Mouse (Mus musculus) embryonic fibroblast, embryonic 13.5 days (primary cell): ENCODE measurements around the gene Celf5. TPM values are rescaled to one million over a fixed set of nuclear protein-coding genes. Genes with fewer than 3 reads are reported as not detected.
A peak's percentile ranks its signal among the peaks of the same experiment; 100 is the strongest.

Experiments
- H3K27ac ChIP-seq: 2 replicates; pipeline ENCODE4 v1.5.1; 2012; ENCODE audit warnings: low read length, control low read depth, inconsistent platforms; ENCODE audit not compliant: insufficient read depth
- H3K4me1 ChIP-seq: 2 replicates; pipeline ENCODE4 v1.6.1; 2011; ENCODE audit warnings: low read length; ENCODE audit not compliant: control insufficient read depth, insufficient read depth
- H3K4me3 ChIP-seq: 2 replicates; pipeline ENCODE4 v1.5.1; 2011; ENCODE audit warnings: mild to moderate bottlenecking, control low read depth, low read length; ENCODE audit not compliant: insufficient read depth
- CTCF ChIP-seq: IDR thresholded peaks from 2 replicates; pipeline ENCODE4 v1.5.1; 2011; ENCODE audit warnings: mild to moderate bottlenecking, control low read depth, low read length, moderate library complexity, borderline replicate concordance; ENCODE audit not compliant: insufficient read depth
- POLR2A ChIP-seq: IDR thresholded peaks from 2 replicates; pipeline ENCODE4 v1.6.1; 2011; ENCODE audit warnings: low read depth, mild to moderate bottlenecking, control low read depth, low read length, moderate library complexity
- polyA plus RNA-seq: library from polyadenylated mRNA; stranded (reverse); fragments of >200 nt; gene quantifications from 2 replicates; pipeline ENCODE4 v1.2.4, GENCODE M21; 2011; ENCODE audit warnings: low read depth; ENCODE audit not compliant: missing spikeins, insufficient read length

Gene Celf5
- polyA plus RNA-seq, 1 experiment: 4.4 TPM

DNA sequence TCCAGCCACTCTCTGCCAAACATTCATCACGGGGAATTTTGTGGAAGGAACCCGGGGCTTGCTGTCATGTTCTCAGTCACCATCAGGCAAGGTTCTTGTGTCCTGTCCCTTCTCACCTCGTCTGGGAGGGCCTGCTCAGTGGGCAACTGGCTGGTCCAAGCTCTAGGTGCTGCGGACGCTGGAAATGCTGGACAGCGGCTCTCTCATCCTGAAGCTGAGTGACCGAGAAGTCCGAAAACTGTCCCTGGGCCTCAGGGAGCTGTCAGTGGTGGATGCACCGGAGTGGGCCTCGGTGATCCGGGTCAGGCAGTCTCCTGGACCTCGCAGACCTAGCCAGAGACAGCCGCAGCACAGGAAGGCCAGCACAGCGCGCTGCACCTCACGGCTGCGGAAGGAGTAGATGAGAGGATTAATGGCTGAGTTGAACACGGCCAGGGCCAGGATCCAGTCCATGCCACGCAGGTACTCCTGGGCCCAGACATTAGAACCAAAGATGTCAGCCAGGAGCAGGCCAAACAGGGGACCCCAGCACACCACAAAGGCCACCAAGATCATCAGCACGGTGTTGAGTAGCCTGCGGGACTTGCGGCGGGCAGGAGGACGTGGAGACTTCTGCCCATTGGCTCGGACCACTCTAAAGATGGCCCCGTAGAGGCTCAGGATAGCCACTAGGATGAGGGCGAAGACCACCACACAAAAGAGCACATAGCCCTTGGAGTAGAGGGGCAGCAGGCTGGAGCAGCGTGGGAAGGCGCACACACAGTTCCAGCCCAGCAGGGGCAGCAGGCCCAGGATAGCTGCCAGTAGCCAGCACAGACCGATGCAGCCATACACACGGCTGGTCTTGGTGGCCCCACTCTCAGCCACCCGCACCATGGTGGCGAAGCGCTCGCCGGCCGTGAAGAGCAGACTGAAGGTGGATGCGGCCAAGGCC is 16.1 kb upstream of the Celf5 start:
- TF ChIP-seq POLR2A (no peak), CTCF (no peak)
- Histone ChIP-seq H3K4me3 (no peak overlapping the region), H3K4me1 (no peaks in the 10 kb centered on the region), H3K27ac (no peak overlapping the region)

DNA sequence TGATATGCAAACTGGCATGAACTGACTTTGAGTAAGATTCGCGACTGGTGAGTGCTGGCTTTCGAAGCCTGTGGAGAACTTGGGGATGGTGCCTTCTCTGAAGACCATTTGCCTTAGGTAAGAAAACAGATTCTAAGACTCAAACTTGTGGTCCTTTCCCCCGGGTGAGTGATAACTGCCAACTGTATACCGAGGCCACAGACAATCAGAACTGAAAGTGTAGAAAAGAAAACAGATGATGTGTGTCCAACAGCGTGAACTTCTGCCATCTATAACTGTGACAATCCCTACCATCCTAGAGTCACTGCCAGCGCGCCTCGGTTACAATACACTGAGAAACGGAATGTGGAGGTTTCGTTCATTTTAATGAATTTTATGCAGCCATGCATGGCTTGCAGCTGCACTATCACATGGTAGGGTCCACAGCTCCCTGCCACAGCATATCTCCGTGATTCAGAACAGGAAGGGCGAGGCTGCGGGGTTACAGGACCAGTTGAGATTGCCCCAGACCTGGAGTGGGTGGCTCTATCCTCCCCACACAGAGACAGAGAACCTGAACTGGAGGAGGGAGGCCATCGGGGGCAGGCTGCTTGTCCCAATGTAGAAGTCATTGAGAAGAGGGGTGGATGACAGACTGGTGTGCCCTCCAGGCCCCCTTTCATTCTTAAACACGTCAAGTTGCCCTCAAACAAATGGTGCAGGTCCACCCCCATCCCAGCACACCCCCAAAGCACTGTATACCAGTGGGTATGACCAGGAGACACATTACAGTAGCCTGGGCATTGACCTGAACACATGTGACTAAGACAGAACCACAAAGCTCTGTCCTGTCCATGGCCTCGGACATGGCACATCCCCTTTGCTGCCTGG is 15.1 kb upstream of the Celf5 start:
- H3K4me3 ChIP-seq: no peak overlapping the region
- H3K4me1 ChIP-seq: no peaks in the 10 kb centered on the region
- TF ChIP-seq POLR2A (no peak), CTCF (no peak)
- H3K27ac ChIP-seq: no peak overlapping the region

DNA sequence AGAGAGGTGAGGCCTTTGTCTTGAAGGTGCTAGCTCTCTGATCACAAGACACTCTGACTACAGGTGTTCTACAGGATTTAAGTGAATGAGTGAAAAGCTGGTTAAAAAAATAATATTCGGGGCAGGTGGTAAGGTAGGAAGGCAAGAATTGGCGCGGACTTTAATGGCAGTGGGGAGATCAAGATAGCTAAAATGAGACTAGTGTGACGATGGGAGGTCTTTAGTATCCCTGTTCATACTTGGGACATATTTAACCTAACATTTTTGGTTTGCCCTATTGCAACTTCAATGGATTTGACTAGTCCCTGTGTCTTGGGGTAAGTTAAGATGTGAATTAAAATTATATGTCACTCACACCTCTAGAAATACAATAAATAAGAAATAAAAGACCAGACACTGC is 14.5 kb upstream of the Celf5 start:
- Histone ChIP-seq H3K4me1 (no peaks in the 10 kb centered on the region), H3K27ac (no peak overlapping the region), H3K4me3 (peak overlapping the region; percentile 60)
- no peak for TF ChIP-seq POLR2A
- no peak for TF ChIP-seq CTCF

DNA sequence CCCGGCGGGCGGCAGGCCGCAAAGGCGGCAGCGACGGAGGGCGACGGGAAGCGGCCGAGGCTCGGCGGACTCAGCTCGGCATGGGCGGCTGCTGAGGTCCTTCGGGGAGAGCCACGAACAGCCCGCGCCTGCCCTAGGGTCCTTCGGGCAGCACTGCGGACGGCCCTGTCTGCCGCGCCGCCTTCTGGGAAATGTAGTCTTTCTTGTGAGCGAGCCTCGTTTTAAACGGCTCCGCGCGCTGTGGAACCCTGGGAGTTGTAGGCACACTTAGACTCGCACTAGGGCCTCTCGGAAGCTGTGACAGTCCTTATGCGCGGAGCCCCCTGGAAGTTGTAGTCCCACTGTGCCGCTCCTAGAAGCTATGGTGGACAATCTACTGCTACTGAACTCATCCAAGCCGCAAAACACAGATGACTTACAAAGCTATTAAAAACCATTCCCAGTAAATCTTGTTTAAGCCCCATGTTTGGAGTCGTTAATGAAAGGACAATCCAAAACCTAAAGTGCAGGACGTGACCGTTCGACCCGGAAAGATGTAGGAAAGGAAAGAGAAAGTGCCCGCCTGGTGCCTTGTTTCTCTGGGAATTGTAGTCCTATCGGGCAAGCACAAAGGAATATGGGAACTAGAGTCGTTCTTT is 13.9 kb upstream of the Celf5 start, which contains the start of gene Ncln:
Gene Ncln (minus strand): TSS at position 129 of the 638 bp plus-strand sequence.
- peak; percentile 85 for TF ChIP-seq POLR2A
- TF ChIP-seq CTCF: no peak
- Histone ChIP-seq H3K4me3 (peak within 1 kb of the TSS; percentile 99), H3K27ac (peak within 1 kb of the TSS; percentile 92), H3K4me1 (no peaks in the 10 kb centered on the region)

- TF ChIP-seq POLR2A: no peak
- peak overlapping the region; percentile 99 for H3K4me3 ChIP-seq
- H3K27ac ChIP-seq: no peak overlapping the region
Observed at GRCm38 (mm10) chr10:81495616-81496263, 13.2 kb upstream of the Celf5 start.

GRCm38 (mm10) chr10:81495151-81495550 is 12.6 kb upstream of the Celf5 start:
- TF ChIP-seq POLR2A (no peak), CTCF (no peak)
- Histone ChIP-seq H3K27ac (no peak overlapping the region), H3K4me3 (peak overlapping the region; percentile 99), H3K4me1 (no peaks in the 10 kb centered on the region)

More at GRCm38 (mm10) chr10:81495616-81496263, 13.2 kb upstream of the Celf5 start:
- H3K4me1 ChIP-seq: no peaks in the 10 kb centered on the region

DNA sequence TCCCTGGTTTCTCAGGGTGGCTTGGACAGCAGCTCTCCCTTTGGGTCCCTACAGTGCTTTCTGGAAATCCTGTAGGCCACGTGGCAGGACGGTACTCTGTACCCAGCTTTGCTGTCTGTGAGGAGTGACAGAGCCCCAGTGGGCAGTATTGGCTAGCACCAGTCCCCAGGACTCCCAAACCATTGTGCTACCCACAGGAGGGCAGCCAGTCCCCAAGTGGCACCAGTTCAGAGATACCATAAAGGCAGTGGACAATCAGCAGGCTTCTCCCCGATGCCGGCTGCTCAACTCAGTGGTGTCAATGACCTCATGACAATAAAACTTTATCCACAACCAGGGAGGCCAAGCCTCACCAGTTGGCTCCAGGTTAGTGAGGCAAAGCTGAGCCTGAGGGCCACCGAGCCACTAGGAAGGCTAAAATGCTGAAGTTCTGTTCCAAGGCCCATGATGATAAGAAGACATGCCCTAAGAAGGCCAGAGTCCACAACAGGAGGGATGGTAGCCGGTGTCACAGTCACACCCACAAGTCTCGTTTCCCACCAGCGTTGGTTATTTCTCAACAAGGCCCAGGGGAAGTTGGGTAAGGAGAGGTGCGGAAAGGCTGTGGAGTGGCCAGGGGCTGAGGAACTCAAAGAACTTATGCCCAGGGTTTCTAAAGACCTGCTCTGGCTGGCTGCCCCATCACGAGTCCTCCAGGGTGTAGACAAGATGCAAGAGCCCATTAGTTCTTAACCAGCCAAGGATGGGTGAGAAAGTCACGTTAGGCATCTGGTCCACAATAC is 11.9 kb upstream of the Celf5 start:
- Histone ChIP-seq H3K4me3 (peak overlapping the region; percentile 99; the same call in 1 of the 2 replicates), H3K4me1 (no peaks in the 10 kb centered on the region), H3K27ac (no peak overlapping the region)
- TF ChIP-seq POLR2A: no peak
- TF ChIP-seq CTCF: no peak

GRCm38 (mm10) chr10:81493601-81494220 is 11.2 kb upstream of the Celf5 start:
- Histone ChIP-seq H3K4me1 (no peaks in the 10 kb centered on the region), H3K4me3 (no peak overlapping the region), H3K27ac (no peak overlapping the region)
- TF ChIP-seq CTCF: peak; percentile 36; the same call in 1 of the 2 replicates
- no peak for TF ChIP-seq POLR2A
